Mouse (Mus musculus) lung, embryonic 14.5 days (tissue): Measurements from ENCODE around the gene Cmc4. TPM values are rescaled to one million over a fixed set of nuclear protein-coding genes. Genes with fewer than 3 reads are reported as not detected.

ENCODE experiments used
- ATAC-seq: fragments of 200-750 bp; cut with Nextera tagmentation; 2 replicates; pipeline ENCODE4 v1.8.0; 2017; ENCODE audit warnings: mild to moderate bottlenecking, moderate TSS enrichment, moderate library complexity; ENCODE audit not compliant: insufficient read depth
- DNase-seq: peaks from one replicate; pipeline ENCODE4 v3.0.0-alpha.2; 2015
- H3K27ac ChIP-seq: fragments of 300-500 bp; sonication (generic); 2 replicates; pipeline ENCODE4 v1.5.1; 2014; ENCODE audit warnings: low read depth, mild to moderate bottlenecking, moderate library complexity
- H3K27me3 ChIP-seq: fragments of 300-500 bp; sonication (generic); 2 replicates; pipeline ENCODE4 v1.6.1; 2014; ENCODE audit warnings: low read length, control low read depth; ENCODE audit not compliant: insufficient read depth
- H3K36me3 ChIP-seq: fragments of 300-500 bp; sonication (generic); 2 replicates; pipeline ENCODE4 v1.6.1; 2014; ENCODE audit warnings: control low read depth; ENCODE audit not compliant: insufficient read depth
- H3K4me1 ChIP-seq: fragments of 300-500 bp; sonication (generic); 2 replicates; pipeline ENCODE4 v1.6.1; 2014; ENCODE audit warnings: antibody characterized with exemption, control low read depth; ENCODE audit not compliant: insufficient read depth
- H3K4me2 ChIP-seq: fragments of 300-500 bp; sonication (generic); 2 replicates; pipeline ENCODE4 v1.6.1; 2014; ENCODE audit warnings: mild to moderate bottlenecking
- H3K4me3 ChIP-seq: fragments of 300-500 bp; sonication (generic); 2 replicates; pipeline ENCODE4 v1.5.1; 2014; ENCODE audit warnings: low read depth, low read length
- H3K9ac ChIP-seq: fragments of 300-500 bp; sonication (generic); 2 replicates; pipeline ENCODE4 v1.6.1; 2014
- H3K9me3 ChIP-seq: fragments of 300-500 bp; sonication (generic); 2 replicates; pipeline ENCODE4 v1.6.1; 2016; ENCODE audit warnings: low read depth, low read length, control low read depth
- CTCF ChIP-seq: IDR thresholded peaks from 2 replicates; pipeline ENCODE4 v1.5.1; 2016; ENCODE audit warnings: antibody characterized with exemption, low read depth
- WGBS: fragments of 180-500 bp; shearing (Covaris S2); extraction: QIAGEN DNeasy Blood & Tissue Kit; methylation state at CpG from one replicate; pipeline ENCODE4 v1.1.7; 2014; 5-methylcytosine and 5-hydroxymethylcytosine counted together
- polyA plus RNA-seq: library from polyadenylated mRNA; unstranded; fragments of >200 nt; fragmentation: Nextera tagmentation; extraction: Ambion mirVana; gene quantifications from 2 replicates; pipeline ENCODE4 v1.2.1, GENCODE M21; 2014

Gene Cmc4
- polyA plus RNA-seq: 21.3 and 26.4 TPM in 2 replicates

GRCm38 (mm10) chrX:75415936-75416785 lies at the start of gene Cmc4, which contains the start of the genes Mtcp1 and Brcc3:
TSS of gene Cmc4 (minus strand) at chrX:75416584.
TSS of gene Mtcp1 (minus strand) at chrX:75416588.
TSS of gene Brcc3 (plus strand) at chrX:75416628.
- DNase-seq (peak; percentile 93), ATAC-seq (peak; percentile 100)
- peak; percentile 15; the same call in 1 of the 2 replicates for TF ChIP-seq CTCF
- H3K27me3 ChIP-seq: no peaks in the 10 kb centered on the region
- H3K27ac ChIP-seq: peak within 1 kb of the TSS; percentile 90
- H3K36me3 ChIP-seq: 0 out of 2 replicates have a peak, but pooled peaks cover 3% of the 10 kb centered on the region
- 7% methylated on average over 51 of the region's 52 CpGs for WGBS
- H3K9ac ChIP-seq: peak within 1 kb of the TSS; percentile 67
- H3K4me1 ChIP-seq: no peaks in the 10 kb centered on the region
- H3K4me3 ChIP-seq: peak within 1 kb of the TSS; percentile 50
- no peaks in the 10 kb centered on the region for H3K9me3 ChIP-seq
- H3K4me2 ChIP-seq: peak within 1 kb of the TSS; percentile 61

GRCm38 (mm10) chrX:75454597-75454996 lies 38.2 kb upstream of the Cmc4 start:
- no peak for ATAC-seq
- Histone ChIP-seq H3K4me1 (no peaks in the 10 kb centered on the region), H3K4me3 (no peak overlapping the region), H3K9ac (no peak overlapping the region), H3K9me3 (no peaks in the 10 kb centered on the region), H3K27ac (no peak overlapping the region), H3K36me3 (peaks cover 4% of the 10 kb centered on the region; the same call in 1 of the 2 replicates), H3K4me2 (no peak overlapping the region), H3K27me3 (no peaks in the 10 kb centered on the region)
- TF ChIP-seq CTCF: no peak
- no peak for DNase-seq
- WGBS: 63% methylated on average over 1 of the region's 1 CpGs

GRCm38 (mm10) chrX:75409711-75410110 lies 6.7 kb downstream of the Cmc4 start:
- TF ChIP-seq CTCF: no peak
- H3K27ac ChIP-seq: no peak overlapping the region
- H3K9ac ChIP-seq: no peak overlapping the region
- ATAC-seq (no peak), DNase-seq (no peak)
- H3K4me1 ChIP-seq: no peaks in the 10 kb centered on the region
- H3K4me3 ChIP-seq: no peak overlapping the region
- H3K9me3 ChIP-seq: no peaks in the 10 kb centered on the region
- H3K4me2 ChIP-seq: no peak overlapping the region
- H3K27me3 ChIP-seq: no peaks in the 10 kb centered on the region
- WGBS: 94% methylated on average over 1 of the region's 1 CpGs
- no peaks in the 10 kb centered on the region for H3K36me3 ChIP-seq

GRCm38 (mm10) chrX:75403350-75403749 lies 13.0 kb downstream of the Cmc4 start:
- Histone ChIP-seq H3K4me1 (no peaks in the 10 kb centered on the region), H3K9ac (no peak overlapping the region), H3K4me2 (no peak overlapping the region), H3K9me3 (no peaks in the 10 kb centered on the region), H3K4me3 (no peak overlapping the region), H3K27me3 (no peaks in the 10 kb centered on the region), H3K27ac (no peak overlapping the region), H3K36me3 (peaks cover 5% of the 10 kb centered on the region; the same call in 1 of the 2 replicates)
- TF ChIP-seq CTCF: no peak
- ATAC-seq (no peak), DNase-seq (no peak)

- 63% methylated on average over 2 of the region's 2 CpGs for WGBS
- no peak overlapping the region for H3K4me3 ChIP-seq
- ATAC-seq: no peak
These were observed 13.7 kb downstream of the Cmc4 start for GRCm38 (mm10) chrX:75402668-75403067.

GRCm38 (mm10) chrX:75399471-75399870 lies 16.9 kb downstream of the Cmc4 start:
- peaks cover 5% of the 10 kb centered on the region; the same call in 1 of the 2 replicates for H3K36me3 ChIP-seq
- WGBS: 89% methylated on average over 1 of the region's 1 CpGs
- no peak for TF ChIP-seq CTCF
- ATAC-seq: no peak
- H3K4me3 ChIP-seq: no peak overlapping the region
- H3K4me1 ChIP-seq: no peaks in the 10 kb centered on the region
- H3K4me2 ChIP-seq: no peak overlapping the region
- H3K27me3 ChIP-seq: no peaks in the 10 kb centered on the region
- DNase-seq: no peak
- H3K9me3 ChIP-seq: no peaks in the 10 kb centered on the region
- H3K9ac ChIP-seq: no peak overlapping the region
- H3K27ac ChIP-seq: no peak overlapping the region

More at GRCm38 (mm10) chrX:75402668-75403067, 13.7 kb downstream of the Cmc4 start:
- Histone ChIP-seq H3K9ac (no peak overlapping the region), H3K4me2 (no peak overlapping the region), H3K27me3 (no peaks in the 10 kb centered on the region), H3K9me3 (no peaks in the 10 kb centered on the region), H3K36me3 (peaks cover 5% of the 10 kb centered on the region; the same call in 1 of the 2 replicates), H3K4me1 (no peaks in the 10 kb centered on the region), H3K27ac (no peak overlapping the region)
- DNase-seq: no peak
- TF ChIP-seq CTCF: no peak

- Histone ChIP-seq H3K4me2 (peak within 1 kb of the TSS; percentile 52), H3K4me3 (peak within 1 kb of the TSS; percentile 49), H3K9ac (peak within 1 kb of the TSS; percentile 65), H3K27me3 (no peaks in the 10 kb centered on the region), H3K27ac (peak within 1 kb of the TSS; percentile 86; the same call in 1 of the 2 replicates), H3K9me3 (no peaks in the 10 kb centered on the region), H3K4me1 (no peaks in the 10 kb centered on the region), H3K36me3 (0 out of 2 replicates have a peak, but pooled peaks cover under 1% of the 10 kb centered on the region)
- WGBS: 13% methylated on average over 21 of the region's 25 CpGs
- peak; percentile 98 for ATAC-seq
- DNase-seq: peak; percentile 76
- TF ChIP-seq CTCF: no peak
These were observed 34.1 kb downstream of the Cmc4 start, which contains the start of the genes Fundc2 and F8 for GRCm38 (mm10) chrX:75382195-75382771. TSS of gene Fundc2 (plus strand) at chrX:75382399. TSS of gene F8 (minus strand) at chrX:75382615.
